Mouse (Mus musculus): ENCODE data around the gene Sash3. TPM values are rescaled to one million over a fixed set of nuclear protein-coding genes. Genes with fewer than 3 reads are reported as not detected.

Gene Sash3
- polyA plus RNA-seq, 1 experiment, result 11.9 TPM

DNA sequence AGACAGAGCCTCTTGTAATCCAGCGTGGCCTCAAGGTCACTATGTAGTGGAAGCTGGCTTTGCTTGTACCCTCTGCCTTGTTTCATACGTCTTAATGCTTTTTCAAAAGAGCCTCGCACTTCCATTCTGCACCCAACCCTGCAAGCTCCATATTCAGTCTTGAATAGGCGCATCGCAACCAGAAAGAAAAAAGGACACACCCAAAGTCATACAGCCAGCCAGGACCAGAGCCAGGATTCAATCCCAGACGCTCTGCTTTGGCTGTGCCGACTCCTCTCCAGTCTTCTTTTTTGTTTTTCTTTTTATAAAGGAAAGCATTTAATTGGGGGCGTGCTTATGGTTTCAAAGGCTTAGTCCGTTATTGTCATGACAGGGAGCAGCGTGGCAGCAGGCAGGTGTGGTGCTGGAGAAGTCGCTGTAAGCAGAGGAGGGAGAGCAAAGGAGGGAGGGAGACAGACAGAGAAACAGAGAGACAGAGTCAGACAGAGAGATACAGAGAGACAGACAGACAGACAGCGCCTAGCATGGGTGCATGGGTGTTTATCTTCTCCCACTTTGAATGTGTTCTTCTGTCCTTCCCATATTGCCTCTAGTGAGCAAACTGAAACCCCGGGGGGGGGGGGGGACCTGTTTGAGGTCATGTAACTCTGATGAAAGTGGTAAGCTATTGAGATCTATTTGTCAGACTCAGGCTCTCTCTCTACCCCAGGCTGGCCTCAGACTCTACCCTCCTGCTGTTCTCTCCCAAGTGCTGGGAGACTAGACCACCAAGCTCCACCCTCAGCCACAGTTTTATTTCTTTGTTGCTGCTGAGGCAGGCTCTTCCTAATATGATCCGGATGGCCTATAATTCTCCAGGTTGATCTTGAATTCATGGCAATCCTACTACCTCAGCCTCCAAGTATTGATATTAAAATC, 6.6 kb upstream of the Sash3 start:
- DNase-seq (ENCODE audit: low read depth, low spot score), result no peak

GRCm38 (mm10) chrX:48140286-48140877, 5.9 kb upstream of the Sash3 start:
- WGBS, result 30% methylated on average over 3 of the region's 3 CpGs
- no peak for DNase-seq (ENCODE audit: low read depth, low spot score)

More for the DNA sequence above, 6.6 kb upstream of the Sash3 start:
- 33% methylated on average over 14 of the region's 14 CpGs for WGBS

DNA sequence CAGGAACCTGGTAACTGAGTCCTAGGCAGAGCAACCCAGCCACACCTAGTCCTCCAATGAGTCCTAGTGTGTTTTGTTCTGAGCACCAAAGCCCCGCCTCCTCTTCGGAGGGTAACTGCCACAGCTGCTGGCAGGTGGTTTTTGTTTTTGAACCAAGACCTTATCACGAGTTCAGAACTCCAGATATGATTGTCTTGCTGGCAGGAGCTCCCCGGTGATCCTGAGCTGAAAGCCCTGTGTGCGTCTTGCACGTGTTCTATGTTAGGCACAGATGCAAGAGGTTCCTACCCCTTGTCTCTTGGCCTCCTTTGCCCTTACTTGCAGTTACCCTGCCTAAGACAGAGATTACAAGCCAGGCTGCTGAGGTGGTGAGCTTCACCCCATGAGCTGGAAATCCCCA, 4.8 kb upstream of the Sash3 start:
- no peak for DNase-seq (ENCODE audit: low read depth, low spot score)
- WGBS, result 51% methylated on average over 6 of the region's 6 CpGs

DNA sequence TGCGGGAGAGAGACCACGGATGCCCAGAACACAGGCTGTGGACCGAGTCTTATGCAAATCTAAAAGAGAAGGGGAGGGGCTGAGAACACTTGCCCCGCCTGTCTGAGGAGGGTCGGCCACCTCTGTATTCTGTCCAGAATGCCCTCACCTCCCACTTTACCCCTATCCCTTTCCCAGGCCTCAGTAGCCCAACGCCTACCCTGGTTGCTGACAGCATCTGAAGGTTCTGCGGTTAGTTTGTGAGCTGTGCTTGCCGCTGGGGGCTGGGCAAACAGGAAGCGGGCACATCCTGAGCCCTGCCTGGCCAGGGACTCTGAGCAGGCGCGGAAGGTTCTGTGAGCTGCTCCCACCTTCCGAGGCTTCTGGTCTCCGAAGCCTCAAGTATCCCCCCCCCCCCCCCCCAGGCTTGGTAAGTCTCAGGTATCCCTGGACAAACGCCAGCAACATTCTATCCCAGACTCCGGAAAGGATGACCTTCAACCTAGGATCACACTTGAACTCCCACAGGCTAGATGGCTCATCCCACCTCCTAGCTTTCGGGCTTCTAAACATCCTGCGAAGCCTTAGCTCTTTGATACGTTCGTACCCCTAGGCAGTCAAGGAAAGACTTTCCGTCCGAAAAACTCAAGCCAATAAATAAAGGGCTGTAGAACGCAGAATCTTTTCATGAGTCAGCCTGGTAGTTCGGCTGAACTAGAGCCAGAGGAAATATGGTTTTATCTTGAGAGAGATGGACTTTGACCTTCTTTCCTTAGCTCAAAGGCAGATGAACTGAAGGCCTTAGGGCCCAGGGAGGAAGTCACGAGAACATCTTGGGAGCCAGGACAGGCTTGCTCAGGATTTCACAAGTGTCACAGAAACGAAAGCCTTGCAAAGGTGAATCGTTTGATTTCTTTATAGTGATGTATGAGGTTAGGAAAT, 2.6 kb upstream of the Sash3 start:
- WGBS, result 31% methylated on average over 26 of the region's 26 CpGs
- DNase-seq (ENCODE audit: low read depth, low spot score), result peak; percentile 32

- WGBS, result 62% methylated on average over 2 of the region's 2 CpGs
- no peak for DNase-seq (ENCODE audit: low read depth, low spot score)
Measured at GRCm38 (mm10) chrX:48147226-48147625, 990 bp downstream of the Sash3 start.

DNA sequence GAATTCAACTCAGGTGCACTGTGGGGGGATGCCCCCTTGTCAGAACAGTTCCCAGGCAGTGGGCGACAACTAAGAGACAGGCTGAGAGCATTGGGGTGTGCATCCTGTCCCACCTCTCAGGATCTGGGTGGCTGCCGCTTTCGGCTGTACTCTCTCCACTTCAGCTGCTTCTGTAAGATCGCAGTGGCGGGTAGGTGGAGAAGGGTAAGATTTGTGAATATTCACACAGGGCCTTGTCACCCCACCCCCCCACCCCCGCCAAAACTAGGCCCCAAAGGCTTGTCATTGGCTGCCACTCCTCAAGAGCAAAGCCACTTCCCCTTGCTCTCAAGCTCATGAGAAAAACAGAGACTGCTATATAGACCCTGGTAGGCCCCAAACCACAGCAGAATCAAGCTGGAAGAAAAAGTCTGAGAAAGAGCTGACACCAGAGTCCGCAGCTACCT, 1.5 kb downstream of the Sash3 start:
- DNase-seq (ENCODE audit: low read depth, low spot score), result no peak

GRCm38 (mm10) chrX:48152106-48152505, 5.9 kb downstream of the Sash3 start:
- no peak for DNase-seq (ENCODE audit: low read depth, low spot score)
- 71% methylated on average over 7 of the region's 7 CpGs for WGBS

More for the DNA sequence above, 1.5 kb downstream of the Sash3 start:
- 83% methylated on average over 7 of the region's 7 CpGs for WGBS

DNA sequence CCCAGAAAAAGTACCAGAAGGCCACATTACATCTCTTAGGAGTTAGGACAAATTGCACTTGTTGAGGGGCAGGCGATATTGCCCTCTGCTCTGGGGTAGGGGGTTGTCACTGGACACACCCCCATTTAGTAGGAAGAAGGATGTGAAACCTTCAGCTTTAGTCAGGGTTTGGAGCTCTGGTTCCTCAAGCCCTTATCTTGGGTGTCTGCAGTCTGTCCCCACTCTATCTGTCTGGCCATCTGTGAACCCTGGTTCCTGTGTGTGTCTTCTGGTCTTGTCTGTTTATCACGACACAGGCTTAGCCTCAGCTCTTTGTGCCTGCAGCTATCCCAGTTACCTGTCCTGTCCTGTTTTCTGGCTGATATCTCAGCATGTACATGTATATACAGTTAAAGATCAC, 7.2 kb downstream of the Sash3 start:
- DNase-seq (ENCODE audit: low read depth, low spot score), result no peak
- 83% methylated on average over 2 of the region's 2 CpGs for WGBS

- DNase-seq (ENCODE audit: low read depth, low spot score), result no peak
- 69% methylated on average over 2 of the region's 2 CpGs for WGBS
Measured at GRCm38 (mm10) chrX:48153949-48154348, 7.7 kb downstream of the Sash3 start.

DNA sequence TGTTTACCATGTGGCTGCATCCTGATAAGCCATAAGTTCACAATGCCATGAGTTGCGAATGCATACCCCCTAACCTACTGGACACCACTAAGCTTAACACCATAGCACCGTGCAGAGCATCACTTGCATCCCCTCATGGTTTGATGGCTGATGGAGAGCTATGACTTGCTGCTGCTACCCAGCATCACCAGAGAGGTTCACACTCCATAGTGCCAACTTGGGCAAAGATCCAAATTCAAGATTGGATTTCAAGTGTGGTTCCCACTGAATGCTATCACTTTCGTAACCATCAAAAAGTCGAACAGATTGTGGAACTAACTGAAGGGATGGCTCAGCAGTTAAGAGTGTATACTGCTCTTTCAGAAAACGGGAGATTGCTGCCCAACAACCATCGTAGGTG, 9.3 kb downstream of the Sash3 start:
- 80% methylated on average over 6 of the region's 6 CpGs for WGBS
- DNase-seq (ENCODE audit: low read depth, low spot score), result no peak

DNA sequence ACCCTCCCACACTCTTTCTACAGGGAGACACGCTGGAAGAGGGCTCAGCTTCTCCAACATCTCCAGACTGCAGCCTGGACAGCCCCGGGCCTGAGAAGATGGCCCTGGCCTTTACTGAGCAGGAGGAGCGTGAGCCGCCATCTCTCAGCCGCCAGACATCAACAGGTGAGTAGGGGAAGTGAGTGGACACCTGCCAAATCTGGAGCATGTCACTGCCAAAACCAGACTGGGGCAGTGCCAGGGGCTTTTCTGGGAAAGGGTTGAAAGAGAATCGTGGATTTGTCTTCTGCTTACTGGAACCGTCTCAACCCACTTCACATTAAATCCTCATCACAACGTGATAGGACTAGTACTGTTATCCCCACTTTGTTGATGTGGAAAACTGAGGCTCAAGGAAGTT, 11.2 kb downstream of the Sash3 start:
- WGBS, result 67% methylated on average over 8 of the region's 8 CpGs
- no peak for DNase-seq (ENCODE audit: low read depth, low spot score)

- 72% methylated on average over 11 of the region's 11 CpGs for WGBS
- DNase-seq (ENCODE audit: low read depth, low spot score), result no peak
Measured at GRCm38 (mm10) chrX:48158229-48158919, 12.1 kb downstream of the Sash3 start.

DNA sequence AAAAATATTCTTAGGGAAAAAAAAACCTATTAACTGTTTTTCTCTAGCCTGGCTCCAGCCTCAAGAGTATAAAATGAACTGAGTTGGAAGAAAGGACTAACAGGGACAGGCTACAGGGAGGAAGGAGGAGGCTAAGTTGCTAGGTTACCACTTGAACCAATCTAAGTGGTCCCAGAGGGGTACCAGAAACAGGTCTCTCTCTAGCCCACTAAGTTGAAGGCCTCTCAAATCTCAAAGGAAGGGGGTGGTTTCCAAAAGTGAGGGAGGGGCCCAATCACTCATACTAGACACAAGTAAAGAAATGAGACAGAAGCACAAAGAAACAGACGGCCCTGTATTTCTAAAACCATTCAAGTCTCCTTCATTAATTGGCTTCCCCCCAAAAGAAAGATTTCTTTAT, 23.7 kb downstream of the Sash3 start:
- 77% methylated on average over 1 of the region's 1 CpGs for WGBS
- DNase-seq (ENCODE audit: low read depth, low spot score), result no peak

GRCm38 (mm10) chrX:48170368-48170767, 24.1 kb downstream of the Sash3 start:
- no peak for DNase-seq (ENCODE audit: low read depth, low spot score)
- WGBS, result 78% methylated on average over 1 of the region's 1 CpGs

GRCm38 (mm10) chrX:48181844-48182243, 35.6 kb downstream of the Sash3 start:
- DNase-seq (ENCODE audit: low read depth, low spot score), result no peak

GRCm38 (mm10) chrX:48184703-48185102, 38.5 kb downstream of the Sash3 start:
- 45% methylated on average over 3 of the region's 3 CpGs for WGBS

More at GRCm38 (mm10) chrX:48181844-48182243, 35.6 kb downstream of the Sash3 start:
- 77% methylated on average over 6 of the region's 6 CpGs for WGBS

DNA sequence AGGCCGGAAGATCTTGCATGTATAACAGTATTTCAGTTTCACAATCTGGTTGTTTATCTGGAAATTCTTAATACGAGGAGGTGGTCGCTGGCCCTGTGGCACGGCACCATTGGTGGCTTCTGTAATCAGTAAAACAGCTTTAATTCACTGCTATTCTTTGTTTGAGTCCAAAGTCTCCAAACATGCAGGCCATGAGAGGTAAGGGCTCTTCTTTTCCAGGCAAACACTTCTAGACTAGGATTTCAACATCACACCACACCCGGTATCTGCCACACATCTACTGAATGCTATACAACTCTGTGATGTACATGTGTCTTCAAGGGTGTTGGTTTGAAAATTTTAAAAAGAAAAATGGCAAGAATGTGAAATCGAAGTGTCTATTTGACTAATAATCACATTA, 45.0 kb downstream of the Sash3 start:
- 77% methylated on average over 6 of the region's 6 CpGs for WGBS
- DNase-seq (ENCODE audit: low read depth, low spot score), result no peak

More at GRCm38 (mm10) chrX:48184703-48185102, 38.5 kb downstream of the Sash3 start:
- no peak for DNase-seq (ENCODE audit: low read depth, low spot score)

DNA sequence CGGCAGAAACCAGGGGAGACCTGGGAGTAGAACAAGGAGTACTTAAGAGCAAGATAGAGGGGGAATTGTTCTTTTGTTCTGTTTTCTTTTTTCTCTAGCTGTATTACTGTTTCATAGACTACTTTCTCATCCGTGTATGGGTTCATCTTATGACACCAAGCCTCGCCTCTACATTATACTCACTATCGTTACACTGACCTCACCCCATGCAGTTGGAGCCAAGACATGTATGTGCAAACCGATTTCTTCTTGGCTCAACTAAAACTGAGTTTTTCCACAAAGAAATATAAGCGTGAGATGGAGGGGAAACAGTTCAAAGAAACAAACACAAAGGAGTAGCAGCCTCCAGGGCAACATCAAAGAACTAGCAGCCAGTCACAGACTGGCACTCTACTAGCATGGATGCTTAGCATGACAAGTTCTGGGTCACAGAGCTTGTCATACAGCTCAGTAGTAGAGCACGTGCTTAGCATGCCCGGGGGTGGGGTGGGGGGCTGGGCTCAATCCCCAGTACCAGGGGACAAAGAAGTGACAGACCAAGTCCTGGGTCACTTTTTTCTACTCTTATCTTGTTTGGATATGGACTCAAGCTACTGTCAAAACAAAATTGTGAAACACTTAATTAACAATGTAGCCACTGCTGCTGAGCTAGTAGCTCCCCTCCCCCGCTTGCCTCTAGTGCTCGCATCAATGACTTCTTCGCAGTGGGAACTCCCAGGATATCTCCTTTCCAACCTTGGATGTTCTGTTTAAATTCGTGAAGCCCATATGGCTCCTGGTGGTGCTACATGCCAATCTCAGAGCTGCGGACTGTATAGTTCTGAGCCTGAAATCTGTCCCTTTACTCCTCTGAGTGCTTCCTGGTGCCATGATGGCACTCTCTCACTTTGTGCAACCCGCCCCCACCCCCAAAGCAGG, 47.3 kb downstream of the Sash3 start:
- WGBS, result 84% methylated on average over 14 of the region's 14 CpGs
- no peak for DNase-seq (ENCODE audit: low read depth, low spot score)
